Mouse (Mus musculus) myocyte (in vitro differentiated cells): ENCODE results near the gene Igfbp4. TPM values are rescaled to one million over a fixed set of nuclear protein-coding genes. Genes with fewer than 3 reads are reported as not detected.
A peak's percentile ranks its signal among the peaks of the same experiment; 100 is the strongest.

Experiments used
- H3K27me3 ChIP-seq: one replicate; pipeline ENCODE4 v1.6.1; 2011; ENCODE audit not compliant: control insufficient read depth, insufficient read depth, insufficient read length
- H3K36me3 ChIP-seq: one replicate; pipeline ENCODE4 v1.6.1; 2011; ENCODE audit not compliant: control insufficient read depth, insufficient read depth
- H3K4me2 ChIP-seq: one replicate; pipeline ENCODE4 v1.6.1; 2011; ENCODE audit warnings: low read depth, control low read depth
- H3K4me3 ChIP-seq: one replicate; pipeline ENCODE4 v1.5.1; 2011; ENCODE audit warnings: mild to moderate bottlenecking, control low read depth, moderate library complexity
- H3K79me2 ChIP-seq: one replicate; pipeline ENCODE4 v1.6.1; 2011; ENCODE audit not compliant: control insufficient read depth, insufficient read depth
- H3ac ChIP-seq: one replicate; pipeline ENCODE4 v1.6.1; 2011; ENCODE audit not compliant: control insufficient read depth, insufficient read length
- CEBPB ChIP-seq: IDR thresholded peaks from 2 replicates; pipeline ENCODE4 v1.6.1; 2011; ENCODE audit warnings: mild to moderate bottlenecking, moderate library complexity; ENCODE audit not compliant: poor library complexity, insufficient read depth, severe bottlenecking
- E2F4 ChIP-seq: IDR thresholded peaks from one replicate; pipeline ENCODE4 v1.6.1; 2011; ENCODE audit warnings: mild to moderate bottlenecking, control low read depth, moderate library complexity; ENCODE audit not compliant: insufficient read depth
- MAX ChIP-seq: IDR thresholded peaks from one replicate; pipeline ENCODE4 v1.6.1; 2011; ENCODE audit warnings: low read depth, mild to moderate bottlenecking, control low read depth
- MYOD1 ChIP-seq, 3 experiments: IDR thresholded peaks; one replicate each; pipeline ENCODE4 v1.6.1; 2011; ENCODE audit warnings: control low read depth in 2 of 3, low read depth in 2 of 3, mild to moderate bottlenecking in 2 of 3, moderate library complexity in 1 of 3; ENCODE audit not compliant: insufficient read length in 2 of 3, control insufficient read depth in 1 of 3
- MYOG ChIP-seq, 3 experiments: IDR thresholded peaks; one replicate each; pipeline ENCODE4 v1.6.1; 2011; ENCODE audit warnings: control low read depth in 2 of 3, low read depth in 2 of 3, mild to moderate bottlenecking in 2 of 3; ENCODE audit not compliant: insufficient read length in 2 of 3, control insufficient read depth in 1 of 3, insufficient read depth in 1 of 3
- POLR2A ChIP-seq: IDR thresholded peaks from one replicate; pipeline ENCODE4 v1.6.1; 2011; ENCODE audit warnings: low read depth, mild to moderate bottlenecking, control low read depth, moderate library complexity; ENCODE audit not compliant: insufficient read length
- POLR2AphosphoS2 ChIP-seq: IDR thresholded peaks from one replicate; pipeline ENCODE4 v1.6.1; 2011; ENCODE audit warnings: low read depth, control low read depth; ENCODE audit not compliant: insufficient read length
- REST ChIP-seq: IDR thresholded peaks from one replicate; pipeline ENCODE4 v1.6.1; 2011; ENCODE audit warnings: mild to moderate bottlenecking, control low read depth, moderate library complexity; ENCODE audit not compliant: insufficient read depth, insufficient read length
- SRF ChIP-seq: IDR thresholded peaks from one replicate; pipeline ENCODE4 v1.6.1; 2011; ENCODE audit warnings: low read depth; ENCODE audit not compliant: control insufficient read depth, insufficient read length
- TCF12 ChIP-seq: IDR thresholded peaks from one replicate; pipeline ENCODE4 v1.6.1; 2011; ENCODE audit warnings: mild to moderate bottlenecking, control low read depth; ENCODE audit not compliant: poor library complexity, insufficient read depth, severe bottlenecking
- TCF3 ChIP-seq: IDR thresholded peaks from one replicate; pipeline ENCODE4 v1.6.1; 2011; ENCODE audit warnings: low read depth, control low read depth; ENCODE audit not compliant: insufficient read length
- USF1 ChIP-seq: IDR thresholded peaks from one replicate; pipeline ENCODE4 v1.6.1; 2011; ENCODE audit warnings: low read depth, mild to moderate bottlenecking, control low read depth, moderate library complexity
- polyA plus RNA-seq: library from polyadenylated mRNA; unstranded; fragments of >200 nt; fragmentation: generic; extraction: Trizol; gene quantifications from one replicate; pipeline ENCODE4 v1.2.1, GENCODE M21; 2012; ENCODE audit warnings: missing spikeins

The Igfbp4 gene
- polyA plus RNA-seq, 1 experiment: 58.6 TPM

DNA sequence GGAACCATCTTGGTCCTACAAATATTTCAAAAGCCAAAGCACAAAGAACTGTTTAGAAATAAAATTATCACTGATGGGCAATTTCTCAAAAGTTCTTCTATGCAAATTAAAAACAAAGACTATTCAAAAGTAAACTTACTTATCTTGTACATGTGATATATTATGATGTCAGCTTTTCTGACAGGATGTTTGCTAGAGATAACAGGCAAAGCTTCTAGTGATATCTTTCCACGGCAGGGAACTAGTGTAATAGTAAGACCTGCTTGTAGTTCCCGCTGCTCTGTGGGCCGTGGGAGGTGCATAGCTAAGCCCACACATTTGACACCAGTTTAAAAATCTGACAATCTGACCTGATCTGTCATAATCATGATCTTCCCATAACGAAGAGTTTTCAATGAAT lies 30.9 kb upstream of the Igfbp4 start:
- H3ac ChIP-seq: no peak overlapping the region
- H3K4me3 ChIP-seq: no peak overlapping the region
- TF ChIP-seq SRF: no peak
- no peak for TF ChIP-seq USF1
- no peak for TF ChIP-seq POLR2AphosphoS2
- no peak for TF ChIP-seq CEBPB
- TF ChIP-seq TCF12: no peak
- no peak for TF ChIP-seq MAX
- TF ChIP-seq TCF3: no peak
- no peak for TF ChIP-seq E2F4
- no peak for TF ChIP-seq MYOD1 (IDR thresholded peaks at IDR 0.05; ENCODE audit: control insufficient read depth in 1 of 3, insufficient read length in 2 of 3, low read depth in 2 of 3)
- no peak for TF ChIP-seq MYOG (IDR thresholded peaks at IDR 0.05; ENCODE audit: control insufficient read depth in 1 of 3, insufficient read depth in 1 of 3, insufficient read length in 2 of 3, low read depth in 2 of 3)
- TF ChIP-seq POLR2A: no peak
- no peak for TF ChIP-seq REST
- no peaks in the 10 kb centered on the region for H3K79me2 ChIP-seq
- peaks cover 73% of the 10 kb centered on the region for H3K36me3 ChIP-seq
- H3K4me2 ChIP-seq: no peak overlapping the region
- no peaks in the 10 kb centered on the region for H3K27me3 ChIP-seq

DNA sequence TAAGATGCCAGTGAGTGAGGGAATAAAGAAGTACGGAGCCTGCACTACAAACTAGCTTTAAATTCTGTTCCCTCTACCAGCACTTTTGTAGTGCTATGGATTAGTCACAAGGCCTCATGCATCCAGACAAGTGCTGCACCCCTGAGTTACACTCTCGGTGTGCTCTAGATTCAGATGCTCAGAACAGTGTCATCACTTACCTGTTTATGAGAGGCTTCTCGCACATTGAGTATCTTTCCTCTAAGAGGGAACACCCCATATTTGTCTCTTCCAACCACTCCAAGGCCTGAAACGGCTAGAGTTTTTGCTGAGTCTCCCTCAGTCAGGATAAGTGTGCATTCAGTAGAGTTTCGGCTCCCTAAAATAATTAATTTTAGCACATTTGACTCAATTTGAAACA lies 30.3 kb upstream of the Igfbp4 start:
- Histone ChIP-seq H3K36me3 (peaks cover 73% of the 10 kb centered on the region), H3K79me2 (no peaks in the 10 kb centered on the region), H3K4me3 (no peak overlapping the region), H3K27me3 (no peaks in the 10 kb centered on the region), H3ac (no peak overlapping the region), H3K4me2 (no peak overlapping the region)
- TF ChIP-seq MYOG (IDR thresholded peaks at IDR 0.05; ENCODE audit: control insufficient read depth in 1 of 3, insufficient read depth in 1 of 3, insufficient read length in 2 of 3, low read depth in 2 of 3) (no peak), SRF (no peak), MAX (no peak), USF1 (no peak), POLR2AphosphoS2 (no peak), MYOD1 (IDR thresholded peaks at IDR 0.05; ENCODE audit: control insufficient read depth in 1 of 3, insufficient read length in 2 of 3, low read depth in 2 of 3) (no peak), CEBPB (no peak), REST (no peak), TCF12 (no peak)

DNA sequence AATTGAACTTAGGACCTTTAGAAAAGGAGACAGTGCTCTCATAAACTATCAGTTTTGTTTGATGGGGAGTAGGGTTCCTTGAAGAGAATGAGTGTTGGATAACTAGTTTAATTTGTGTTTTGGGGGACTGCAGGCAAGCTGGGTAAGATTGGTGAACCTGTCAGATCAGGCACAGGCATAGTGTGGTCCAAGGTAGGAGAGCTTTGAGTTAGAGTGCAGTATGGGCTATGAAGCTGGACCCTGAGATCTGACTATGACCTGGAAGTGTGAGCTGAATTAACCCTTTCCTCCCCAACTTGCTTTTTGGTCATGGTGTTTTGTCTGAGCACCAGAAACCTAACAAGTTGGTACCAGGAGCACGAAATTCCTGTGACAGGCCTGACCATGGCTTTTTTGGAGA lies 27.2 kb upstream of the Igfbp4 start:
- no peak for TF ChIP-seq TCF12
- no peak for TF ChIP-seq POLR2AphosphoS2
- TF ChIP-seq USF1: no peak
- TF ChIP-seq SRF: no peak
- TF ChIP-seq REST: no peak
- TF ChIP-seq MYOD1 (IDR thresholded peaks at IDR 0.05; ENCODE audit: control insufficient read depth in 1 of 3, insufficient read length in 2 of 3, low read depth in 2 of 3): no peak
- no peak for TF ChIP-seq MAX
- TF ChIP-seq E2F4: no peak
- no peak for TF ChIP-seq TCF3
- TF ChIP-seq POLR2A: no peak
- no peak for TF ChIP-seq MYOG (IDR thresholded peaks at IDR 0.05; ENCODE audit: control insufficient read depth in 1 of 3, insufficient read depth in 1 of 3, insufficient read length in 2 of 3, low read depth in 2 of 3)
- TF ChIP-seq CEBPB: no peak
- Histone ChIP-seq H3ac (no peak overlapping the region), H3K36me3 (peaks cover 85% of the 10 kb centered on the region), H3K79me2 (peaks cover 9% of the 10 kb centered on the region), H3K4me3 (no peak overlapping the region), H3K27me3 (no peaks in the 10 kb centered on the region), H3K4me2 (no peak overlapping the region)

DNA sequence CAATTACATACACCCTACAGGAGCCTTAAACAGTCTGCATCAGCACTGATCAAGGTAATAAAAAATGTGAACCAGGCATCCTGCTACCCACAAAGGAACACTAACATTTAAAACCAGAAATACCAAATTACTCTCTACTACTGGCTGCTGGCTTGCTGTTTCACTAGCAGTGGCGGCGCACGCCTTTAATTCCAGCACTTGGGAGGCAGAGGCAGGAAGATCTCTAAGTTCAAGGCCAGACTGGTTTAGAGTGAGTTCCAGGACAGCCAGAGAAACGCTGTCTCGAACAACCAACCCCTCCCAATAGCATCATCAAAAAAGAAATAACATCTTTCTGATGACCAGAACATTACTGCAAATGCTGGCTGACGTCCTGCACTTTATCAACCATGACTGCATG lies 21.2 kb upstream of the Igfbp4 start:
- Histone ChIP-seq H3ac (no peak overlapping the region), H3K4me3 (no peak overlapping the region), H3K79me2 (peaks cover 60% of the 10 kb centered on the region), H3K4me2 (no peak overlapping the region), H3K27me3 (no peaks in the 10 kb centered on the region), H3K36me3 (peaks cover 36% of the 10 kb centered on the region)
- no peak for TF ChIP-seq MYOG (IDR thresholded peaks at IDR 0.05; ENCODE audit: control insufficient read depth in 1 of 3, insufficient read depth in 1 of 3, insufficient read length in 2 of 3, low read depth in 2 of 3)
- TF ChIP-seq MAX: no peak
- no peak for TF ChIP-seq TCF12
- no peak for TF ChIP-seq MYOD1 (IDR thresholded peaks at IDR 0.05; ENCODE audit: control insufficient read depth in 1 of 3, insufficient read length in 2 of 3, low read depth in 2 of 3)
- TF ChIP-seq POLR2A: no peak
- TF ChIP-seq TCF3: no peak
- TF ChIP-seq E2F4: no peak
- TF ChIP-seq SRF: no peak
- no peak for TF ChIP-seq POLR2AphosphoS2
- no peak for TF ChIP-seq CEBPB

DNA sequence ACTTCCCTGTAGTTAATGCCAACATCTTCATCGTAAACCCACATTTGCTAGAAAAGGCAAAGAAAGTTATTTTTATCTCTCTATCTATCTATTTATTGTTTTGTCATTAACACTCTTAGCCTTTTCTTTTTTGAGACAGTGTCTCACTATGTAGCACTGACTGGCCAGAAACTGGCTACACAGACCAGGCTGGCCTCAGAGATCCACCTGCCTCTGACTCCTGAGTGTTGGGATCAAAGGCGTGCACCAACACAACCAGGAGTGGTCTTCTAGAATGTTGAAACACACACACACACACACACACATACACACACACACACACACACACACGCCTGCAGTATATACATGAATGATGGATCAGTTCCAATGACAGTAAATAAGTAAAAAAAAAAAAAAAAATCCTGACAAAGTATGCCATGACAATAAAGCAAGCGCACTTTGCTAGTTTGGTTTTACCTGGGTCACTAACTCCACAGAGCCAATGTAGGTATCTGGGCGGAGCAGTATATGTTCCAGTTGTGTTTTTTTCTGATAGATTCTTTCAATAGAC lies 18.6 kb upstream of the Igfbp4 start:
- H3K79me2 ChIP-seq: peaks cover 60% of the 10 kb centered on the region
- H3K4me2 ChIP-seq: peak overlapping the region; percentile 81
- no peaks in the 10 kb centered on the region for H3K27me3 ChIP-seq
- H3K4me3 ChIP-seq: peak overlapping the region; percentile 68
- TF ChIP-seq POLR2AphosphoS2 (no peak), POLR2A (no peak), E2F4 (no peak), CEBPB (no peak), REST (no peak), MAX (no peak), USF1 (no peak), MYOD1 (IDR thresholded peaks at IDR 0.05; ENCODE audit: control insufficient read depth in 1 of 3, insufficient read length in 2 of 3, low read depth in 2 of 3) (no peak), SRF (no peak), MYOG (IDR thresholded peaks at IDR 0.05; ENCODE audit: control insufficient read depth in 1 of 3, insufficient read depth in 1 of 3, insufficient read length in 2 of 3, low read depth in 2 of 3) (no peak), TCF12 (no peak), TCF3 (no peak)
- no peak overlapping the region for H3ac ChIP-seq
- H3K36me3 ChIP-seq: peaks cover 11% of the 10 kb centered on the region
